Mouse (Mus musculus) kidney, adult 11 months (tissue): ENCODE results near the gene Olfr739.

ENCODE experiments used
- DNase-seq: peaks from one replicate; pipeline ENCODE4 v3.0.0; 2022

The Olfr739 gene

GRCm38 (mm10) chr14:50418326-50418725 is at the start of gene Olfr739:
Olfr739 (plus strand) TSS chr14:50418626.
- DNase-seq, result no peak

- DNase-seq, result no peak
These were observed 37.6 kb upstream of the Olfr739 start, which contains the start of gene Olfr736 for GRCm38 (mm10) chr14:50380863-50381262. Olfr736 (plus strand) TSS chr14:50381163.

DNA sequence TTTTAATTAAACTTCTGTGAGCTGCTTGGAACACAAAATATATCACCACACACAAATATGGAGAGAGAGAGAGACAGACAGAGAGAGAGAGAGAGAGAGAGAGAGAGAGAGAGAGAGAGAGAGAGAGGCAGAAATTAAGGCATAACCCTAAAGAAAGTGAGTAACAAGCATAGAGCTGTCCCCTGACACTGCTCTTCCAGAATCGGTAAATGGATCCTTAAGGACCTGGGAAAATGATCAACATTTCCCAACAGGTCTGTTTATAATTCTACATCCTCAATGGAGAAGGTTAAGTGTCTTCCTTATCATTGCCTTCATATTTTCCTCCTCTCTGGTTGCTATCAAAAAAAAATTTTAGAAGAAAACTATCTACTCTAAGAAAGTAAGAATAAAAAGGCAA is 11.2 kb upstream of the Olfr739 start, which contains the start of gene Olfr738:
Olfr738 (plus strand) TSS at position 301 of the 400 bp plus-strand sequence.
- no peak for DNase-seq

GRCm38 (mm10) chr14:50445245-50445644 is 26.8 kb downstream of the Olfr739 start, which contains the start of gene Olfr740:
Olfr740 (plus strand) TSS chr14:50445545.
- no peak for DNase-seq

DNA sequence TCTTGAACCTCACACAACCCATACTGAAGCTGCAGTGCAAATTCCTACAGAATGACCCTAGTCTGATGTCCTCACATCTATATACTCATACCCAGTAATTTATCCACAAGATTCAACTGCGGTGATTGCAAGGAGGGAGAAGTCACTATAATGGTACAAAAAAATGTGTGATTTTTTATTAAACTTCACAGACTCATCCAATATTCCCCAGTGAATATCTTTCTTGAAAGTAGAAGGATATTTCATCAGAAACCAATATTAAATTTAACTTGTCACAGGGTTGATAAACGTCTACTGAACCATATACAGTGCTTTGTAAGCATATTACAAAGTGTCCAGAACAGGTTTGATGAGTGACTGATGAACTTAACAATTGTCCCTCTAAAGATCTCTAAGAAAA is 54.0 kb downstream of the Olfr739 start, which contains the start of gene Olfr741:
Olfr741 (plus strand) TSS at position 301 of the 400 bp plus-strand sequence.
- DNase-seq, result no peak
